Comparison of ENCODE assay signal across 7 mouse cellular contexts in genomic region chr2:116979561-116980391, GRCm38 (mm10).
DNase-seq lines count a peak whose midpoint lies in the region; ATAC-seq and TF ChIP-seq lines count a peak whose summit lies in the region.

No protein-coding gene starts in this region.

- peak overlapping the region; percentile 42 for H3K27ac ChIP-seq in embryonic facial prominence, embryonic 14.5 days (replicated peaks; ENCODE audit: low read depth, low read length)
- peak overlapping the region; percentile 77 for H3K27ac ChIP-seq in limb, embryonic 12.5 days
- H3K27ac ChIP-seq in olfactory bulb, adult 2 months (ENCODE audit: insufficient read depth, low read depth, low read length), result 0 out of 2 replicates have a peak overlapping the region, but pooled peaks have one; percentile 26

- H3K4me3 ChIP-seq in embryonic facial prominence, embryonic 14.5 days (ENCODE audit: low read depth, low read length), result no peak overlapping the region
- H3K4me3 ChIP-seq in limb, embryonic 12.5 days (replicated peaks), result no peak overlapping the region
- H3K4me3 ChIP-seq in olfactory bulb, adult 2 months (ENCODE audit: insufficient read depth, low read depth, low read length), result no peak overlapping the region

- H3K36me3 ChIP-seq in embryonic facial prominence, embryonic 14.5 days (ENCODE audit: control insufficient read depth, insufficient read depth, low read length), result no peaks in the 10 kb centered on the region
- H3K36me3 ChIP-seq in limb, embryonic 12.5 days, result no peaks in the 10 kb centered on the region

- no peak overlapping the region for H3K9ac ChIP-seq in embryonic facial prominence, embryonic 14.5 days (ENCODE audit: low read depth, low read length)
- H3K9ac ChIP-seq in limb, embryonic 12.5 days (replicated peaks), result no peak overlapping the region

- no peak for TF ChIP-seq CTCF in olfactory bulb, adult 2 months (IDR thresholded peaks at IDR 0.05; ENCODE audit: insufficient read depth, low read depth, low read length)

- no peaks in the 10 kb centered on the region for H3K9me3 ChIP-seq in embryonic facial prominence, embryonic 14.5 days (ENCODE audit: control insufficient read depth, low read length)
- no peaks in the 10 kb centered on the region for H3K9me3 ChIP-seq in limb, embryonic 12.5 days

- no peak for TF ChIP-seq POLR2A in olfactory bulb, adult 2 months (IDR thresholded peaks at IDR 0.05; ENCODE audit: insufficient read depth, low read depth, low read length)

- peaks cover 40% of the 10 kb centered on the region for H3K4me1 ChIP-seq in embryonic facial prominence, embryonic 14.5 days (ENCODE audit: control insufficient read depth, insufficient read depth, low read length)
- peaks cover 54% of the 10 kb centered on the region for H3K4me1 ChIP-seq in limb, embryonic 12.5 days (replicated peaks)
- H3K4me1 ChIP-seq in olfactory bulb, adult 2 months (ENCODE audit: control insufficient read depth, insufficient read depth, low read length), result peaks cover 15% of the 10 kb centered on the region

- DNase-seq in 416B (ENCODE audit: low read depth), result peak; percentile 32
- peak; percentile 27 for DNase-seq in B cell, adult 2 months
- DNase-seq in embryonic facial prominence, embryonic 14.5 days (ENCODE audit: low spot score), result peak; percentile 91
- DNase-seq in heart, postnatal 25 days (ENCODE audit: low spot score), result peak; percentile 55
- no peak for DNase-seq in left cerebral cortex, postnatal 36 days (ENCODE audit: low spot score in 2 of 2)

- H3K4me2 ChIP-seq in embryonic facial prominence, embryonic 14.5 days (ENCODE audit: low read depth, low read length), result no peak overlapping the region; the same call in 1 of the 2 replicates
- no peak overlapping the region for H3K4me2 ChIP-seq in limb, embryonic 12.5 days

- intact Hi-C loops in heart, postnatal 25 days (cut with DNase I), result loop anchor here (5.0 kb wide), 1 partner anchor 77 kb away; no protein-coding TSS in a partner anchor
- intact Hi-C loops in left cerebral cortex, postnatal 36 days (cut with DNase I), result loop anchor here (5.0 kb wide), 1 partner anchor 38 kb away; no protein-coding TSS in a partner anchor

- WGBS in embryonic facial prominence, embryonic 14.5 days, result 7% methylated on average over 10 of the region's 10 CpGs
- WGBS in limb, embryonic 12.5 days, result 8% methylated on average over 10 of the region's 10 CpGs
- WGBS in olfactory bulb, adult 2 months, result 31% methylated on average over 10 of the region's 10 CpGs

- ATAC-seq in embryonic facial prominence, embryonic 14.5 days (ENCODE audit: low read depth), result peak; percentile 23
- ATAC-seq in limb, embryonic 12.5 days (ENCODE audit: insufficient number of reproducible peaks, insufficient read depth, low FRiP score, low TSS enrichment, low read depth), result no peak

- no peaks in the 10 kb centered on the region for H3K27me3 ChIP-seq in embryonic facial prominence, embryonic 14.5 days (replicated peaks; ENCODE audit: control insufficient read depth, insufficient read depth, low read length)
- no peaks in the 10 kb centered on the region for H3K27me3 ChIP-seq in limb, embryonic 12.5 days

Comparison
In these comparisons a context has a peak if more than half of its experiments do, and no peak if none do; other contexts are left out.
1. DNase-seq: peak in 416B (single experiment), B cell, adult 2 months (2 of 2), embryonic facial prominence, embryonic 14.5 days (single experiment) and heart, postnatal 25 days (single experiment); none in left cerebral cortex, postnatal 36 days (0 of 2).
2. H3K27ac ChIP-seq: peak in every context shown above with its lines; median percentile 77 in limb, embryonic 12.5 days; 42 in embryonic facial prominence, embryonic 14.5 days; 26 in olfactory bulb, adult 2 months.